Mouse (Mus musculus): ENCODE measurements around the gene Pef1. TPM values are rescaled to one million over a fixed set of nuclear protein-coding genes. Genes with fewer than 3 reads are reported as not detected.

Pef1 gene
- total RNA-seq (2021): 10 to 100 TPM; 65.6 to 81.3 TPM
- long read RNA-seq, experiment 1, transcript Pef1-201 (5 exons, 1,551 nt): major isoform, 45 of 56 reads
- long read RNA-seq, experiment 1, partial matches to known transcripts: 4 of 56 reads
- long read RNA-seq, experiment 1, other reads (novel, unspliced or antisense): 7 of 56 reads
- long read RNA-seq, experiment 2, transcript Pef1-201 (5 exons, 1,551 nt): major isoform, 45 of 51 reads
- long read RNA-seq, experiment 2, partial matches to known transcripts: 3 of 51 reads
- long read RNA-seq, experiment 2, other reads (novel, unspliced or antisense): 3 of 51 reads

GRCm38 (mm10) chr4:130102111-130102651 is at the start of gene Pef1:
Pef1 (plus strand) TSS chr4:130102558.
- Histone ChIP-seq H3K27ac (no peak within 1 kb of the TSS; the same call in 1 of the 2 replicates), H3K4me3 (no peak within 1 kb of the TSS)
- no peak for TF ChIP-seq CTCF (IDR thresholded peaks at IDR 0.05)
- DNase-seq (ENCODE audit: extremely low spot score in 1 of 2, low spot score in 2 of 2): no peak
- intact Hi-C loops (cut with DNase I): no loop called here

DNA sequence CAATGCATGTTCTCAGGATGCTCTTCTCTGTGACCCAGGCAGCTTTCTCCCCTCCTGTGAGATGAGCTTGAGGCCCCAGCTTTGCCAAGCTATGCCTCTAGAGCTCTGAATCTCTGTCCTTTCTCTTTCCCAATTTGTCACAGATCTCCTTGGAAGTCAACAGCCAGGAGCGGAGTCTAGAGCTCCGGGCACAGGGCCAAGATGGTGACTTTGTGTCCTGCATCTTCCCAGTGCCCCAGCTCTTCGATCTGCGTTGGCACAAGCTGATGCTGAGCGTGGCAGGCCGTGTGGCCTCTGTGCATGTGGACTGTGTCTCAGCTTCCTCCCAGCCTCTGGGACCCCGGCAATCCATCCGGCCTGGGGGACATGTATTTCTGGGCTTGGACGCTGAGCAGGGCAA is 49.2 kb upstream of the Pef1 start:
- TF ChIP-seq CTCF (IDR thresholded peaks at IDR 0.05): no peak
- DNase-seq (ENCODE audit: extremely low spot score in 1 of 2, low spot score in 2 of 2): no peak
- Histone ChIP-seq H3K4me3 (no peak overlapping the region), H3K27ac (no peak overlapping the region)
- intact Hi-C loops (cut with DNase I): no loop called here

- H3K27ac ChIP-seq: peak overlapping the region; percentile 29; the same call in 1 of the 2 replicates
- no peak for DNase-seq (ENCODE audit: extremely low spot score in 1 of 2, low spot score in 2 of 2)
Measured at GRCm38 (mm10) chr4:130054727-130055126, 47.6 kb upstream of the Pef1 start.

GRCm38 (mm10) chr4:130055160-130056010 is 47.0 kb upstream of the Pef1 start:
- H3K27ac ChIP-seq: peak overlapping the region; percentile 29; the same call in 1 of the 2 replicates

More at GRCm38 (mm10) chr4:130054727-130055126, 47.6 kb upstream of the Pef1 start:
- TF ChIP-seq CTCF (IDR thresholded peaks at IDR 0.05): no peak
- intact Hi-C loops (cut with DNase I): no loop called here
- no peak overlapping the region for H3K4me3 ChIP-seq

DNA sequence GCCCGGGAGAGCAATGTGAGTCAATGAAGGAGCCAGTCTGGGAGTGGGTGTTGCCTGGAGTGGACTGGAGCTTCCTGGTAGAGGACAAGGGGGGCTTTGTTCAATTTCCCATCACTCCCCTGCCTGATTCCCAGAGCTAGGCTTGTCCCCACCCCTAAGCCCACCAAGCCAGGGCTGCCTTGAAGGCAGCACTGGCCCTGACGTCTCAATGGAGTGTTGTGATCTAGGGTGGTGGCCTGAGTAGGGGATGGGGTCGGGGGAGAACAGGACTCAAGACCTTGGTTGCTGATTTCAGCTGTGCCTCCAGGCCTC is 46.4 kb upstream of the Pef1 start:
- no peak for DNase-seq (ENCODE audit: extremely low spot score in 1 of 2, low spot score in 2 of 2)
- Histone ChIP-seq H3K27ac (no peak overlapping the region), H3K4me3 (no peak overlapping the region)
- no peak for TF ChIP-seq CTCF (IDR thresholded peaks at IDR 0.05)
- intact Hi-C loops (cut with DNase I): no loop called here

More at GRCm38 (mm10) chr4:130055160-130056010, 47.0 kb upstream of the Pef1 start:
- intact Hi-C loops (cut with DNase I): no loop called here
- TF ChIP-seq CTCF (IDR thresholded peaks at IDR 0.05): no peak
- H3K4me3 ChIP-seq: no peak overlapping the region
- no peak for DNase-seq (ENCODE audit: extremely low spot score in 1 of 2, low spot score in 2 of 2)

DNA sequence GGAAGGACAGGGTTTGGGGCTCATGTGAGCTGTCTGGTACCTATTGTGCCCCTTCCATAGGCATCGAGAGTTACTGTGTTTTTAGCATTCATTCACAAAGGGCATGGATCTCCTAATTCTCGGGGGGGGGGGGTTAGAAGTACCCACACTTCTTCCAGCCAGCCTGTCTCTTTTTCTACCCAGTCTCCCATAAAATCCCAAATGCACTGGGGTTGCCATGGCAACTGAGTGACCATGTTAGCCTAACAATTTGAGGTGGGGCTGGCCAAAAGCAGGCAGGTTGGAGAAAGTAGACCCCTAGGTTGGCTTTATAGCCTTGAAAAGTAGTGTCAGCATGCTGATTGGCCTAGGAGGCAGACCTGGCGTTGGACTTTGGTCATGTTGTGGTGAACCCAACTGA is 45.9 kb upstream of the Pef1 start:
- no peak overlapping the region for H3K27ac ChIP-seq
- H3K4me3 ChIP-seq: no peak overlapping the region
- intact Hi-C loops (cut with DNase I): no loop called here
- TF ChIP-seq CTCF (IDR thresholded peaks at IDR 0.05): no peak
- no peak for DNase-seq (ENCODE audit: extremely low spot score in 1 of 2, low spot score in 2 of 2)

- intact Hi-C loops (cut with DNase I): no loop called here
- no peak for DNase-seq (ENCODE audit: extremely low spot score in 1 of 2, low spot score in 2 of 2)
- H3K4me3 ChIP-seq: no peak overlapping the region
- no peak for TF ChIP-seq CTCF (IDR thresholded peaks at IDR 0.05)
- no peak overlapping the region for H3K27ac ChIP-seq
Measured at GRCm38 (mm10) chr4:130060937-130061336, 41.4 kb upstream of the Pef1 start.

DNA sequence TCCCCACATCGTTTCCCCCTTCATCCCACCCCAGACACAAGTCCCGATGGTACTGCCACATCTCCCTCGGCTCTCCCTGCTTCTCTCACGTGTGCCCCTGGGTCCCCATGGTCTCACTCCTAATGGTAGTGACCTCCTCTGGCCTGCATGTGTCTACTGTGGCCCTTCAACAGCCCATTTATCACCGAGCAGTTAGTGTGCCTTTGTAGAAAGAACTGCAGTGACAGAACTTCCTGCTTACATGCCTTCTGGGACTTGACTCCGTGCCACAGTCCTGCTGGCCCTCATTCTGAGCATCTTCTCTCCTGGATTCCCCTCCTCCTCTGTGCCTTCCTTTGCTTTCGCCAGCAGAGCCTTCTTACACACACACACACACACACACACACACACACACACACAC is 39.2 kb upstream of the Pef1 start:
- intact Hi-C loops (cut with DNase I): no loop called here
- TF ChIP-seq CTCF (IDR thresholded peaks at IDR 0.05): no peak
- DNase-seq (ENCODE audit: extremely low spot score in 1 of 2, low spot score in 2 of 2): no peak
- Histone ChIP-seq H3K4me3 (no peak overlapping the region), H3K27ac (no peak overlapping the region)

GRCm38 (mm10) chr4:130066816-130067215 is 35.5 kb upstream of the Pef1 start:
- intact Hi-C loops (cut with DNase I): no loop called here
- no peak overlapping the region for H3K27ac ChIP-seq
- no peak overlapping the region for H3K4me3 ChIP-seq
- TF ChIP-seq CTCF (IDR thresholded peaks at IDR 0.05): peak; percentile 71
- DNase-seq (ENCODE audit: extremely low spot score in 1 of 2, low spot score in 2 of 2): no peak

- intact Hi-C loops (cut with DNase I): no loop called here
- H3K27ac ChIP-seq: no peak overlapping the region
- no peak for TF ChIP-seq CTCF (IDR thresholded peaks at IDR 0.05)
- no peak for DNase-seq (ENCODE audit: extremely low spot score in 1 of 2, low spot score in 2 of 2)
- no peak overlapping the region for H3K4me3 ChIP-seq
Measured at GRCm38 (mm10) chr4:130070523-130070922, 31.8 kb upstream of the Pef1 start.

DNA sequence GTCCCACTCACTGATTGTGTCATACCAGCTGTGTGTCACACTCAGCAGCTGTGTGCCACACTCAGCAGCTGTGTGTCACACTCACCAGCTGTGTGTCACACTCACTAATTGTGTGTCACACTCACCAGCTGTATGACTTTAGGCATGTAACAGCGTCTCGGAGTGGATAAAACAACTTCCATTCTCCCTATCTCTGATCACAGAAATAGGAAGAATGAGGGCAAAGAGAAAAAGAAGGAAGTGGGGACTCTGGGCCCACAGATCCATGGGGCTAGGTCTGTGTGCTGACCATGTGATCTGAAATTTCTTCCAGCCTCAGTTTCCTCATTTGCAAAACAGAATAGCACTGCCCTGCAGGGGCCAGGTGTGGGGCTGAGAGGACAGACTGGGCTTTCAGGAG is 30.6 kb upstream of the Pef1 start:
- no peak for TF ChIP-seq CTCF (IDR thresholded peaks at IDR 0.05)
- intact Hi-C loops (cut with DNase I): no loop called here
- H3K27ac ChIP-seq: no peak overlapping the region
- DNase-seq (ENCODE audit: extremely low spot score in 1 of 2, low spot score in 2 of 2): no peak
- H3K4me3 ChIP-seq: no peak overlapping the region

GRCm38 (mm10) chr4:130073367-130073766 is 29.0 kb upstream of the Pef1 start:
- intact Hi-C loops (cut with DNase I): no loop called here
- TF ChIP-seq CTCF (IDR thresholded peaks at IDR 0.05): no peak
- DNase-seq (ENCODE audit: extremely low spot score in 1 of 2, low spot score in 2 of 2): no peak
- Histone ChIP-seq H3K4me3 (no peak overlapping the region), H3K27ac (no peak overlapping the region)
